Mouse (Mus musculus) E14TG2a.4 (cell line): ENCODE data around the gene Bank1.

Experiments
- H3K27me3 ChIP-seq: 2 replicates; pipeline ENCODE4 v1.6.1; 2014; ENCODE audit warnings: low read length, control low read depth; ENCODE audit not compliant: insufficient read depth
- H3K36me3 ChIP-seq: 2 replicates; pipeline ENCODE4 v1.6.1; 2014; ENCODE audit warnings: low read length, control low read depth; ENCODE audit not compliant: insufficient read depth
- H3K4me1 ChIP-seq: replicated peaks from 2 replicates; pipeline ENCODE4 v1.6.1; 2014; ENCODE audit warnings: low read depth, low read length, control low read depth
- H3K4me3 ChIP-seq: replicated peaks from 2 replicates; pipeline ENCODE4 v1.5.1; 2014; ENCODE audit warnings: mild to moderate bottlenecking, low read length
- H3K9me3 ChIP-seq: 2 replicates; pipeline ENCODE4 v1.6.1; 2014; ENCODE audit warnings: low read length, control low read depth
- CTCF ChIP-seq: conservative IDR thresholded peaks from 2 replicates; pipeline ENCODE4 v1.5.1; 2014; ENCODE audit warnings: low read length
- NANOG ChIP-seq: IDR thresholded peaks from 2 replicates; pipeline ENCODE4 v1.6.1; 2014; ENCODE audit warnings: borderline replicate concordance, low read length, mixed read lengths
- POU5F1 ChIP-seq: IDR thresholded peaks from 2 replicates; pipeline ENCODE4 v1.6.1; 2014; ENCODE audit warnings: low read length, borderline replicate concordance

Bank1 gene

DNA sequence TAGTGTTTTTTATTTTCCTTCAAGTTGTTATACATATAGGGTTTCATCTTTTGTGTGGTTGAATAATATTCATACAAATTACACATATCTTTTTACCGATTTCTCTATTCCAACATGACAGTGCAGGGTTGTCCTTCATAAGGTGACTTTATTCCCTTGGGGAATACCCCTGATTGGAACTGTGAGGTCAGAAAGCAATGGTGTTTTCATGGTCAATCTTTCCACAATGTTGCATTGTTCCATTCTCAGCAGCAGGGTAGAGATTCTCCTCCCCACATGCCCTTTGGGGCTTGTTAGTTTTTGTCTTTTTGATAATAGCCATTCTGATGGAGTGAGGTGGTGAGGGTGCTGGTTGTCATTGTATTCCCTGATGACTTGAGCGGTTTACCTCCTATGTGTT, 80.9 kb downstream of the Bank1 start:
- Histone ChIP-seq H3K9me3 (no peaks in the 10 kb centered on the region), H3K27me3 (no peaks in the 10 kb centered on the region), H3K36me3 (no peaks in the 10 kb centered on the region), H3K4me1 (no peaks in the 10 kb centered on the region), H3K4me3 (no peak overlapping the region)
- TF ChIP-seq CTCF = no peak
- TF ChIP-seq NANOG = peak; percentile 27; the same call in 1 of the 2 replicates

DNA sequence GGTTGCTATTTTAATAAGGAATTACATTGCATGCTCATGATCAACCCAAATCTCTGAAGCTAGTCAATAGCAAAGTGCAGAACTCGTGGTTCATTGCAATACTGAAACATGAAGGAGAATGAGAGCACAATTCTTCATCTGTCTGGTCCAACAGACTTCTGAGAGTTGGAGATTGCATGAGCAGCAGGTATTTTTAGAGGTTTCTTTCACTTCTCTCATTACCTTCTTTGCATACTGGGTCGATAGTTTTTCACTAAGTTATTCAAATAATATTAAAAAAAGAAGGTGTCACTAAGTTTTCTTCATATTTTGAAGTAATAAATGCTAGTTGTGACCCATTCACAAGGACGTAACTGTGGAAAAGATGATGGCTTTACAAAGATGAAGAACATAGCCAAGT, 87.1 kb downstream of the Bank1 start:
- no peaks in the 10 kb centered on the region for H3K9me3 ChIP-seq
- TF ChIP-seq CTCF (no peak), NANOG (no peak), POU5F1 (no peak)
- H3K36me3 ChIP-seq = no peaks in the 10 kb centered on the region
- no peaks in the 10 kb centered on the region for H3K4me1 ChIP-seq
- no peak overlapping the region for H3K4me3 ChIP-seq
- no peaks in the 10 kb centered on the region for H3K27me3 ChIP-seq

DNA sequence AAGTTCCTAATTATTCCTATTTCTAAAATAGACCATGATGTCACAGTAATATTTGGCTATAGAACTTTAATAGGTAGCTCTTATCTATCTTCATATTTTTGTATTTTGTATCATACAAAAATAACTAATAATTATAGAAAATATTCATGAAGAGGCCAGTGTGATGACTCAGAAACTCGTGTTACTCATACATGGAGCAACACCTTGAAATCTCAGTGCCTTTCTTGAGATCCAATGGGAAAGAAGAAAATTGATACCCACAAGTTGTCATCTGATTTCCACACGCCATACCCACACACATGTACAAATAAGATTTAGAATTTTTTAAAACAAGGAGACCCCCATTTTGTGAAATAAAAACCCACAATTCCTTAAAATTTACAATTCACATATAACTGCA, 92.4 kb downstream of the Bank1 start:
- Histone ChIP-seq H3K4me1 (no peaks in the 10 kb centered on the region), H3K4me3 (no peak overlapping the region), H3K27me3 (no peaks in the 10 kb centered on the region), H3K9me3 (no peaks in the 10 kb centered on the region), H3K36me3 (no peaks in the 10 kb centered on the region)
- TF ChIP-seq NANOG = no peak
- TF ChIP-seq POU5F1 = no peak
- TF ChIP-seq CTCF = no peak

DNA sequence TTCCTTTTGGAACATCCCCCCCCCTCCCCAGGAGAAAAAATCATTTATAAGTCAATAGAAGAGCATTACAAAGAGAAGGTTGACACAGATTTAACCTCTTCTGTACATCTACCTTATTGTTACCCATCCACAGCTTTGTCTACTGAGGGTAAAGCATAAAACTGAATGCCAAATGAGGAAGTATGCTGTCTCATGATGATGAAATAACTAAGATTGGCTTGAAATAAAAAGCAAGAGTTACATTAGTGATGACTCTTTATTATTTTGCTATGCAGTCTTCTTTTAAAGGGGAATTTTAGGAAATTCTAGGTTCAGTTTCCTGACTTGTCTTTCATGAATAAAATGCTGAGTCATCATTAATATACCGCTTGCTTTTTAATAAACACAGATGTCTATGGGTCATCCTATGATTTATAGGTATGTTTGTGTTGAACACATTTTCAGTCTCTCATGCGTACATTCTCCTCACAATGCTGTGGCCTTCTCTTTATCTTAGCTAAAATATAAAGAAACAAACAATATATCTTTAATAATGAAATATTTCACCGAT, 95.2 kb downstream of the Bank1 start:
- H3K27me3 ChIP-seq = no peaks in the 10 kb centered on the region
- no peaks in the 10 kb centered on the region for H3K9me3 ChIP-seq
- H3K4me1 ChIP-seq = no peaks in the 10 kb centered on the region
- H3K4me3 ChIP-seq = no peak overlapping the region
- no peak for TF ChIP-seq CTCF
- TF ChIP-seq POU5F1 = no peak
- TF ChIP-seq NANOG = no peak
- H3K36me3 ChIP-seq = no peaks in the 10 kb centered on the region

DNA sequence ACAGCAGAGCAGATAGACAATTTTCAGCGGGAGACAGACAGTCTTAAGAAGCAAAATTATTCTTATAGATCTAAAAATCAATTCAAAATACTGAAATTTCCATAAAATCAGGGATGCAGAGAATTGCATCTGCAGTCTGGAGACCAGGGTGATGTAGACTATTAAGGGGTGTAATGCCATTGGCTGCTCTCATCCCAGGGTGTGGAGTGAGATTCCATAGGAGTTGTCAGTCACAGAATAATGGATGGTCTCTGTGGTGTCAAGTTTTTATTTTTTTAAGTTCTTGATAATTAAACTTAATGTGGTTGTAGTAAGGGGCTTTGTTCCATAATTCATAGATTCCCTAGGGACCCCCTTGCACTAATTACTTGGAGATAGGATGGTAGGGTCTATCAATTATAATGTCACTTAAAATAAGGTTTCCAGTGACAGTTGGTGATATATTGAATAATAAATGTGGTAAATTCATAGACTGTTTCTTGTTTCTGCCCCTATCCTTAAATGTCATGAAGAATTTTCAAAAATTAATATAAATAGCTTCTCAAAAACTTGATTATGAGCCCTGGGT, 136.1 kb downstream of the Bank1 start:
- Histone ChIP-seq H3K9me3 (no peaks in the 10 kb centered on the region), H3K4me3 (no peak overlapping the region), H3K4me1 (no peaks in the 10 kb centered on the region), H3K27me3 (no peaks in the 10 kb centered on the region), H3K36me3 (no peaks in the 10 kb centered on the region)
- no peak for TF ChIP-seq CTCF
- TF ChIP-seq POU5F1 = no peak
- TF ChIP-seq NANOG = no peak

DNA sequence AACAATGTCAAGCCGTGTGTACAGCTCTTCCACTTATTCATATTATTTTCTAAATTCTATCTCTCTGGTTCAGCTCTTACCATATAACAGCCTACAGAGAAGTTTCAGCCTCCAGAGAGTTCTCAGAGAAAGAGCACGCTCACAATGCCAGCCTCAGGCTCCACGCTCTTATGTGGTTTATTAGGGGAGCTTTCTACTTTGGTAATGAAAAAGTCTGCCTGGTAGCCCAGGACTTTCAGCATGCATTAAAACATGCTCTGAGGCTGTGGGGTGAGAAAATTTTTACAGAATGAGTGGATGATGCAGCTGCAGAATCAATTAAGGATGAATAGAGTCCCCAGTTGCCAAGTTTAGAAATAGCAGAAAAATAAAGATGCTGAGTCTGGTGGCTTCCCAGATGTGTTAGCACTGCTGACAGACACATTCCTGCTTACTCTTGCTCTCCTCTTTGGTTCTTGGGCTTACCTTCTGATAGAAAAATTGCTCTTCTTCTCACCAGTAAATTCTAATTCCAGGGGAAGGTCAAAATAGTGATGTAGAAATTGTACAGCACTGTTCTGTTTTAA, 139.2 kb downstream of the Bank1 start:
- H3K36me3 ChIP-seq = no peaks in the 10 kb centered on the region
- no peaks in the 10 kb centered on the region for H3K4me1 ChIP-seq
- H3K9me3 ChIP-seq = no peaks in the 10 kb centered on the region
- no peaks in the 10 kb centered on the region for H3K27me3 ChIP-seq
- no peak overlapping the region for H3K4me3 ChIP-seq
- TF ChIP-seq POU5F1 (no peak), NANOG (no peak), CTCF (no peak)

DNA sequence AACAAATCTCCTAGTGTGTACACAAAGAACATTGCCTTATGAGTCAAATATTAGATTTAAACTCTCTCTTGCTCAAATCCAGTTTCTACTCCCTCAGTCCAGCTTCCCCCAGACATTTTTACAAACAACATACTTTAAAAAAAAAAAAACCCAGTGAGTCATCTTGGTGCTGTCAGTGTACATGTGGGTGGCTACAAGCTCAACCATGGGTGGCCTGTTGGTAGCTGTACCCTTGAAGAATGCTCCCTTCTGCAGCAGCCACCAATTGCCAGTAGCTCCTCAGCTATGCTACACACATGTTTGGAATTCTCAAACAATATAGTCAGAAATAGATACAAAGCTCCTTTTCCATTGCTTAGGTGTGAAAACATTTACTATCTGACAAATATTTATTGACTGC, 154.2 kb downstream of the Bank1 start:
- no peak overlapping the region for H3K4me3 ChIP-seq
- H3K9me3 ChIP-seq = no peaks in the 10 kb centered on the region
- H3K27me3 ChIP-seq = no peaks in the 10 kb centered on the region
- TF ChIP-seq POU5F1 (no peak), NANOG (no peak), CTCF (no peak)
- H3K4me1 ChIP-seq = no peaks in the 10 kb centered on the region
- no peaks in the 10 kb centered on the region for H3K36me3 ChIP-seq

DNA sequence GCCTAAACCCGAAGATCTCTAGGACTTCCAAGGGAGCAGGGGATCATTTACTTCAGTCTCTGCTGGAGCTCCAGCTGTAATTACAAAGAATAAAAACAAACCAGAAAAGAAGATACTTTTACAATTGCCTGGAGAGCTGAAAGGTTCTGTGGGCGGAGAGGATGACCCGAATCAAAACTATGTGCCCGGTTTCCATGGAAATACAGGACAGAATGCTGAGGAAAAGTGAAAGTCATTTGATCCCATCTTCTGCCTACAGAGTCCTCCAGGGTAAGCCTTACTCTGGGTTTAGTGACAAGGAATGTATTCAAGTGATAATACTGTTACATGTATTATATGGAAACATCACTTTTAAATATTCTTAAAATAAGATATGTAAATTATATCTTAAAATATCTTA, 157.8 kb downstream of the Bank1 start:
- TF ChIP-seq NANOG = no peak
- no peak for TF ChIP-seq POU5F1
- TF ChIP-seq CTCF = no peak
- no peaks in the 10 kb centered on the region for H3K36me3 ChIP-seq
- no peaks in the 10 kb centered on the region for H3K27me3 ChIP-seq
- H3K4me1 ChIP-seq = no peaks in the 10 kb centered on the region
- no peaks in the 10 kb centered on the region for H3K9me3 ChIP-seq
- no peak overlapping the region for H3K4me3 ChIP-seq

DNA sequence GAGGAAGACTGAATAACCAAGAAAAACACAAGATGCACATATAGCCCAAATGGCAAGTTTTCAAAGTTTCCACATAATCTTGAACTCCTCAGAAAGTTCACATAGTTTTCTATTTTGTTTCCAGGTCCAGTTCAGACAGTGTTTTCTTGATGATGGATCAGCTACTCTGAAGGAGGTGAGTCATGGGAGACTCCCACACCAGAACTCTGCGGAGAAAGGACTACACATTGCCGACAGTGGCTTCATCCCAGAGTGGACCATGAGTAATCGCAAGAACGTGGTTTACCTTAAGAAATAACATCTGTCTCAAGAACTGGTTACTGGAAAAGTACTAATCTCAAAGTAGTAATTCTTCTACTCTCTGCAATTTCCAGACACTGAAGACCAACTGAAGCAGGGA, 159.2 kb downstream of the Bank1 start:
- H3K27me3 ChIP-seq = no peaks in the 10 kb centered on the region
- no peaks in the 10 kb centered on the region for H3K36me3 ChIP-seq
- TF ChIP-seq POU5F1 (no peak), CTCF (no peak), NANOG (no peak)
- H3K4me3 ChIP-seq = no peak overlapping the region
- H3K4me1 ChIP-seq = no peaks in the 10 kb centered on the region
- no peaks in the 10 kb centered on the region for H3K9me3 ChIP-seq
